Mouse (Mus musculus) heart, postnatal 36 days (tissue): ENCODE measurements around the gene Hdgfl2. TPM values are rescaled to one million over a fixed set of nuclear protein-coding genes. Genes with fewer than 3 reads are reported as not detected.
A peak's percentile ranks its signal among the peaks of the same experiment; 100 is the strongest.

ENCODE experiments used
- DNase-seq, 2 experiments: peaks; one replicate each; pipeline ENCODE4 v3.0.0; 2021 to 2022
- intact Hi-C: fragments of 180-260 bp; cut with DNase I; formaldehyde crosslinking; loops from one replicate; pipeline ENCODE4 v1.15.1; 2025
- total RNA-seq, 2 experiments: library from RNA; stranded (reverse); gene quantifications; 2 replicates each; pipeline ENCODE4 v1.2.3; 2021

The Hdgfl2 gene
- total RNA-seq, 2 experiments from 2014 or later, result 37.5 to 41.1 TPM

DNA sequence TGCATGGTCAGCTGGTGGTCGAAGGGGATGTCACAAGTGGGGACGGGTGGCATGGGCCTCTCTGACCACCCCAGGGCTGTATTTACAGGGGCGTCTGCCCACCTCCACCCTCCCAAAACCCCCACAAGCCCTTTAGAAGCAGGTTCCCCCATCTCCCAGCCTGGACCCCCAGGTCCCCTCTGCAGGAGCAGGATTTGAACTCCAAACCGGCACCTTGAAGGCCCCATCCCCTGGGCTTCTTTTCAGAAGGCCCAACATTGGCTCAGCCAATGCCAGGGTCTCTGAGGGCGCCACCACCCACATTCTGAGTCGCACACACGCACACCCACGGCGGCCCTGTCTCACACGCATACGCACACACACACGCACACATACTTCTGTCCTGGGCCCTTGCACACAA lies 43.7 kb downstream of the Hdgfl2 start:
- DNase-seq, result peak in 1 of 2 experiments; percentile 3
- intact Hi-C loops, result no loop called here

GRCm38 (mm10) chr17:56123681-56124340 lies 44.4 kb downstream of the Hdgfl2 start:
- intact Hi-C loops, result no loop called here
- peak in 1 of 2 experiments; percentile 12 for DNase-seq

DNA sequence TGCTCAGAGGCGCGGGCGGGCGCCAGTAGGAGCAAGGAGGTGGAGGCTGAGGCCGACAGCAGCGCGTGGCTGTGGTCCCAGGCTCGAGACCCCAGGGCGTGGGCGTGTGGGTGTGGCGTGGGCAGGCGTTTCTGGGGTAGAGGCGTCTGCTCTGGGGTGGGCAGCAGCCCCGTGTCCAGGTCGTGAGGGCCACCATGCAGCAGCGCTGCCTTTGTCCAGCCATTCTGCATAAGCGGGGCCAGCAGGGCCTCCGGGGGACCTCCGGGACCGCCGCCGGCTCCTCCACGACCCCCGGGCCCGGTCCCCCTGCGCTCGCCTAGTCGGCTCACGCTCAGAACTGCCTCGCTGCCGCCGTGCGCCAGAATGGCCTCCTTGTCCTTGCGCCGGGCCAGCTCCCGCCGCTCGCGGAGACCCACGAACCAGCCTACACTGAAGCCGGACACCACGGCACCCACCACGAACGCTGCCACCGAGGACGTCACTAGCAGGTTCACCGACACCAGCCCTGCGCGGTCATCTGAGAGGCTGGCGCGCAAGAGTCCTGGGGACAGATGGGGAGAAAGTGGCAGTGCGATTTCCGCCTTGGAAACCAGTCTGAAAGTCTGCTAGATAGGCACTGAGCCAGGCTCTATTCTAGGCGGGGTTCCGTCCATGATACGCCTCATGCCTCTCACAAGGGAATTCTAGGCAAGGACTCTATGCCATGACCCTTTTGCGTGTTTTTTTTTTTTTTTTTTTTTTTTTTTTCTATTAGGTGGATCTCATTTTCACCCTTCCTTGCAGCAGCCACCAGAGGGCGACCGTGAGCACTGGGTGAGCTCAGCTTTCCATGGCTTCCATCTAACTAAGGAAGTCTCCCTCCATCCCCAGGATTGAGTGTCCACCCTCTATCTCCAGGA lies 45.2 kb downstream of the Hdgfl2 start:
- DNase-seq, result peak; percentile 64 to 73
- intact Hi-C loops, result no loop called here

GRCm38 (mm10) chr17:56125276-56125630 lies 45.8 kb downstream of the Hdgfl2 start:
- intact Hi-C loops, result no loop called here
- DNase-seq, result no peak

- intact Hi-C loops, result no loop called here
- no peak for DNase-seq
Measured at GRCm38 (mm10) chr17:56126175-56126574, 46.7 kb downstream of the Hdgfl2 start.

GRCm38 (mm10) chr17:56128246-56128645 lies 48.8 kb downstream of the Hdgfl2 start:
- DNase-seq, result no peak
- intact Hi-C loops, result no loop called here

GRCm38 (mm10) chr17:56131136-56131535 lies 51.7 kb downstream of the Hdgfl2 start:
- intact Hi-C loops, result loop anchor here (5.0 kb wide), 1 partner anchor 221 kb away; no protein-coding TSS in a partner anchor

GRCm38 (mm10) chr17:56131814-56132213 lies 52.4 kb downstream of the Hdgfl2 start:
- intact Hi-C loops, result loop anchor here (1.0 to 5.0 kb wide), 2 partner anchors 123 to 220 kb away; no protein-coding TSS in a partner anchor
- DNase-seq, result peak; percentile 70 to 82

More at GRCm38 (mm10) chr17:56131136-56131535, 51.7 kb downstream of the Hdgfl2 start:
- no peak for DNase-seq

DNA sequence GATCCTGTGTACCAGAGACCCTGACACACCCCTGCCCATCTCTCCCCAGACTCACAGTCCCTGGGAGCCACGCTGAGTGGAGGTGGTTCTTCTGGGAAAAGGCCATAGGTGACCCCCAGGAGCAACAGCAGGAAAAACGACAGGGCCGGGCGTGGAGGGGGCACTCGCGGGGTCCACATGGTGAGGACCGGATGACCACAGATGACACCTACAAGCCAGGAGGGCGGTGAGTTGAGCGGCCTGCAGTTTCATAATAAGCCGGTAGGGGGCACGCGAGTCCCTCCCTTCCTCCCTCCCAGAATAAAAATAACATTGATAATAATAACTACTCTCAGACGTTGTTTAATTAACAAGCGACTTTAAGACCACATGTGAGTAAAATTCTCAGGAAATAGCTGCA lies 53.2 kb downstream of the Hdgfl2 start:
- intact Hi-C loops, result loop anchor here (1.0 to 5.0 kb wide), 3 partner anchors 27 to 220 kb away; no protein-coding TSS in a partner anchor
- peak; percentile 80 to 83 for DNase-seq

DNA sequence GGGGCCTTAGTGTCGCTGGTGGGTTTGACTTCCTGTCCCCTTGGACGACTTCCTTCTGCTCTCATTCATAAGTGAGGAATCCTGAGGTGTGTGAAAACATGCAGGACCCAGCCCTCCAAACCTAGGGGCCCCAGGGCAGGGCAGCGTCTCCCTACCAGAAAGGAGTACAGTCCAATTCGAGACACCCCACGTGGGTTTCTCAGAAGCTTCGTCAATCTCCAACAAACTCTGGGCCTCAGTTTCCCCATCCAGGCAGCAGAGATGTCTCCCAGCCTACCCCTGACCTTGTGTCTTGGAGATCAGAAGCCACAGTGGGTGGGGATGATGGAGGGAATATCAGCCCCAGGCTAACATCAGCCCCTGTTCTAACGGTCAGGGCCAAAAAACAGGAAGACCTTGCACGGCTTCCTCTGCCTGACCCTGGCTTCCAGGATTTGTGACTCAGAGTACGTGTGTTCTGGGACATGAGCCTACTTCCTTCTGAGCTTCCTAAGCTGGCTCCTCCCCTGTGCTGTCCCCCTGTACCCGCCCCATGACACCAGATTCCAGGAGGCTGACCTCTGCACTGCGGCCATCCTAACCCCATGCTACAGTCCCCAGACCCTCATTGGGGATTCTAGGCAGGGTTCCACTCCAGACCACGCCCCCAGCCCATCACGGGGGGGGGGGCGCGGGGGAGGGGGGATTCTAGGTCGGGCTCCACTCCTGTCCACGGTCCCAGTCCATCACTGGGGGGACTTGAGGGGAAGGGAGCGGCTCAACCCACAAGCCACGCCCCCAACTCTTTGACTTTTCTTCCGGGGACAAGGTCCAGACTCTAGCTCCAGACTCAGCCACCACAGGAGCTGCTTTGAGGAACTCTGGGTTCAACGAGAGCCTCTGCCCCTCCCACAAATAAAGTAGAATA lies 54.3 kb downstream of the Hdgfl2 start:
- intact Hi-C loops, result loop anchor here (1.0 to 5.0 kb wide), 2 partner anchors 26 to 219 kb away; no protein-coding TSS in a partner anchor
- DNase-seq, result peak; percentile 72 to 83

GRCm38 (mm10) chr17:56134463-56134971 lies 55.1 kb downstream of the Hdgfl2 start:
- intact Hi-C loops, result loop anchor here (5.0 kb wide), 1 partner anchor 218 kb away; no protein-coding TSS in a partner anchor
- peak; percentile 79 to 81 for DNase-seq

GRCm38 (mm10) chr17:56136558-56136957 lies 57.1 kb downstream of the Hdgfl2 start:
- intact Hi-C loops, result no loop called here
- no peak for DNase-seq

- no peak for DNase-seq
- intact Hi-C loops, result no loop called here
Measured at GRCm38 (mm10) chr17:56137839-56138613, 58.6 kb downstream of the Hdgfl2 start.

DNA sequence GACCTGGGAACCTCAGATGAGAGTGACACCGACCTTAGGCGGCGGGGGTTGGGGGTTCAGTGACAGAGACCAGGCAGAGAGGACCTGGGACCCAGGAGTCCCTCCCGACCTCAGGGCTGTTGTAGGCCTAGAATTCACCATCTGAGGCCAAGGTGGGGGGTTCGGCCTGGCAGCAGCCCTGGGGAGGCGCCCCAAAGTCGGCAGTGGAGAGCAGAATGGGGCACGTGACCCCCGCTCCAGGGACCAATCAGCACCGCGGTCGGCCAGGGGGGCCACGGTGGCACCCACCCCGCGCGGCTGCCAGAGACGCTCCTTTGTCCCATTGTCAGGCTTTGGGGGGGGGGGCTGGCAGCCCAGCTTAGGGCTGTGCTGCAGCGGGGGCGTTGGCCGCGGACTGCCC lies 59.9 kb downstream of the Hdgfl2 start:
- DNase-seq, result no peak
- intact Hi-C loops, result no loop called here

DNA sequence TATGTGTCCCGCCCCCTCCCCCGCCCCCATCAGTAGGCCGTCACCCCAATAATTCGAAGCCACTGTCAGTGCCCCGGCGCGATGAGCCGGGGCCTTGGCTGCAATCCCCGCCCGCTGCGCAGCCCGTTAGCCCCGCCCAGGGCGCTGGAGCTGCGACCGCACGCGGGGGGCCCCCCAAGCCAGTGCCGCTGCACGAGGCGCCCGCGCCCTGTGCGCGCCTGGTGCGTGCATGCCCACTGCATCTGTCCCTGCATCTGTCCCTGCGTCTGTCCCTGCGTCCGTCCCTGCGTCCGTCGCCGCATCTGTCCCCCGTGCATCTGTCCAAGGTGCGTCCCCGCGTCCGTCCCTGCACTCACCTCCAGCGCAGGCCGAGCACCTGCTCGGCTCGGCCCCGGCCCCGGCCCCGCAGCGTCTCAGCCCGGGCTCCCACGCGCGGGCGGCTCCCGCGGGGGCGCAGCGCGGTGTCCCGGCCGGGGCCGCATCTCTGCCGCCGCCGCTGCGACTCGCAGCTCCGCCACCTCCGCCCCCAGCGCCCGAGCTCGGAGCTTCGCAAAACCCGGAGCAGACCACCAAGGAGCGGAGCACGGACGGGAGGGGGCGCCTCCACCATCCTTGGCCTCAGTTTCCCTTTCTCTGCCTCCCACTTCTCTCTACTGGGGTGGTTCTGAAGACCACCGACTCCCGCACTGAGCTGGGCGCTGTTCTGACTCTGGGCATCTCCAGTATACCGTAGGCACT lies 60.6 kb downstream of the Hdgfl2 start, which contains the start of gene Sema6b:
TSS of gene Sema6b (minus strand) at position 486 of the 738 bp plus-strand sequence.
- DNase-seq, result peak; percentile 67 to 79
- intact Hi-C loops, result no loop called here

DNA sequence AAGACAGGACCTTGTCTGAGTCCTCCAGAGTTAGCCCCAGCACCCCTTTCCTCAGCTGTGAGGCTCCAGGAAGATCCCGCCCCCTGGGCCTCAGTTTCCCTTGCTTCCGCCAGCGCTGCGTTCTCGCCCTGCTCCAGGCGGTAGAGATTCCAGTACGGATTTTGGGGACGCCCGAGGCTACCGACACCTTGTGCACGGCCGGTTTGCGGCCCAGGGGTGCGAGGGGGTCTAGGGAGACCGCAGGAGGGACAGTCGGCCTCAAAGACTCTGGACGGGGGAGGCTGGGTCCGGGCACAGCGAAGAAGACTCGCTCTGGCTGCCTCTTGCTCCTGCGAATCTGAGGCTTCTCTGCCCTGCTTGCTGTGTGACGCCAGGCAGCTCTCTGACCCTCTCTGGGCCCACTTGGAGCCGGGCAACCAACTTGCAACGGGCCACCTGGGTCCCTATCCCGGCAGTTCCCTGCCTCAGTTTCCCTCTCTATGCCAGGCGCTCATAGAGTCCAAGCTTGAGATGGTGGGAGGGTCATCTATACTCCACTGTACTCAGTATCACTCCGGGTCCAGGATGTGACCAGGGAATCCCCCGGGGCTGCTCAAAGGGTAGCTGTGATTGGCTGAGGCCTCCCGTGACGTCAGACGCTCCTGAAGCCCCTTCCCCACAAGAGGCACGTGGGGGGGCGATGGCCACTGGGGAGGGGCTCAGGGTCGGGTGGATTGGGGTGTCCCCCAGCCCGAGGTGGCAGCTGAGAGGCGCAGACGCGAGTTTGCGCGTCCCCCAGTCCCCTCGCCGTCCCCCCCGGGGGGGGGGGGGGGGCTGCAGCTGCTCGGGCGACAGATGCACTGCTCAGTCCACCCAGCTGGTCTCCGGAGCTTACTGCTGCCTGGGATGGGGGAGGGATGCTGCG lies 62.5 kb downstream of the Hdgfl2 start:
- intact Hi-C loops, result no loop called here
- peak in 1 of 2 experiments; percentile 64 for DNase-seq

DNA sequence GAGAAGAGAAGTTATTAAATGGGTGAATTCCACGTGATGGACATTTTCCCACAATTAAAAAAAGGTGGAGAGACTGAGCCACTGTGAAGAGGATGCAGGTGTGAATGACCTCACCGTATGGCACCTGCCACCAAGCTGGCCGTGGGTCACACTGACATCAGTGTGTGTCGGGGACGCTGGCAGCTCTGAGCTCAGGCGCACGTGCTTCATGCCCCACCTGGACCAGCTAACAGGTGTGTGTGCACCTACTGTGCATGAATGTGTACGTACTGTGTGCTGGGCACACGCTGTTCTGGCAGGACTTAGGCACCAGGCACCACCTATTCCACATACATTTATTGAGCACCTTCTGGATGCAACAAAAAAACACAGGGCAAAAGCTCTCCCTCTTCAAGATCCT lies 65.1 kb downstream of the Hdgfl2 start:
- DNase-seq, result no peak
- intact Hi-C loops, result no loop called here

DNA sequence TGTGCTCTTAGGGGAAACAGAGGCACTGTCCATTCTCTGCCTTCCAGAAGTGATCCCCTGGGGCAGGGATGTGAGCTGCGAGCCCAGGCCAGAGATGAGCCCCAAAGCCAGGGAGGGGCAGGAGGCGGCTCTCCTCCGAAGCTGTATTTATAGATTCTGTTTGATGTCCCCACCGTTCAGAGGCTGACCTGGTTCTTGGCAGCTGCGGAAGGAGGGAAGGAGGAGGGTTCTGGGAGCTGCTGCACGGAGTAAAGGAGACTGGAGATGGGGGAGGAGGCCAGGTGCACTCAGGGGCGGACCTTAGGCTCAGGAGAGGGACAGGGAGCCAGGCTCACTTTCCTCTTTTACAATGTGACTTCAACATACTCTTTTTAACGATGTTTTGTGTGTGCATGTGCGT lies 66.7 kb downstream of the Hdgfl2 start:
- DNase-seq, result no peak
- intact Hi-C loops, result no loop called here
